Mouse (Mus musculus) heart, adult 2 months (tissue): ENCODE results near the gene Wdr70.

ENCODE experiments used
- CTCF ChIP-seq: fragments of 200-600 bp; IDR thresholded peaks from 2 replicates; pipeline ENCODE4 v1.8.1; 2022; ENCODE audit warnings: antibody characterized with exemption, mild to moderate bottlenecking, moderate library complexity
- EP300 ChIP-seq: fragments of 200-500 bp; IDR thresholded peaks from 2 replicates; pipeline ENCODE4 v1.6.1; 2011; ENCODE audit warnings: low read depth, low read length, control low read depth; ENCODE audit not compliant: insufficient read depth
- POLR2A ChIP-seq: fragments of 200-500 bp; IDR thresholded peaks from 2 replicates; pipeline ENCODE4 v1.6.1; 2011; ENCODE audit warnings: mild to moderate bottlenecking, low read depth, low read length, control low read depth; ENCODE audit not compliant: insufficient read depth

DNA sequence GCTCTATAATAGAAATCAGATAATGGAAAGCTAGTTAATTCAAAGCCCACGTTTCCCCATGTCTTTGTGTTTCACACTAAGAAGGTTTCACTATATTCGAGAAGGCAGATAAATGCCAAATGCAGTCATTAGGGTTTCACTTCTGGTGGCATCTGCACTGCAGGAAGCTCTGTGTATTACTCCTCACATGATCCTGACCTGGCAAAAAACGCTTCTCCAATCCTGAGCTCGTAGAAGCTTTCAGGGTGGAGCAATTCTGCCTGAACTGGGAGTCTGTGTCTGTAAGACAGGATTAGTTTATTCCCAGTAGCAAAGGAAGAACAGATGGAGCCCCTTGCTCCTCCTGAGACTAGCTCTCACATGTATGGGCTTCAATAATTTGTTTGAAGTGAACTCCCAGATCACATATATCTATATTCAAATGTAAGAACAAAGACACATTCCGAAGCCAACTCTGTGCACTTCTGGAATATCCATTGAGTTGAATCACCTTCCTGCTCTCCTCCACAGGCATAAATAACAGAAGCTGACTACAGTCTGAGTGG, 192.4 kb downstream of the Wdr70 start:
- no peak for TF ChIP-seq CTCF
- no peak for TF ChIP-seq POLR2A
- no peak for TF ChIP-seq EP300
